Mouse (Mus musculus): ENCODE measurements around the gene Arhgap4.

Arhgap4 gene

DNA sequence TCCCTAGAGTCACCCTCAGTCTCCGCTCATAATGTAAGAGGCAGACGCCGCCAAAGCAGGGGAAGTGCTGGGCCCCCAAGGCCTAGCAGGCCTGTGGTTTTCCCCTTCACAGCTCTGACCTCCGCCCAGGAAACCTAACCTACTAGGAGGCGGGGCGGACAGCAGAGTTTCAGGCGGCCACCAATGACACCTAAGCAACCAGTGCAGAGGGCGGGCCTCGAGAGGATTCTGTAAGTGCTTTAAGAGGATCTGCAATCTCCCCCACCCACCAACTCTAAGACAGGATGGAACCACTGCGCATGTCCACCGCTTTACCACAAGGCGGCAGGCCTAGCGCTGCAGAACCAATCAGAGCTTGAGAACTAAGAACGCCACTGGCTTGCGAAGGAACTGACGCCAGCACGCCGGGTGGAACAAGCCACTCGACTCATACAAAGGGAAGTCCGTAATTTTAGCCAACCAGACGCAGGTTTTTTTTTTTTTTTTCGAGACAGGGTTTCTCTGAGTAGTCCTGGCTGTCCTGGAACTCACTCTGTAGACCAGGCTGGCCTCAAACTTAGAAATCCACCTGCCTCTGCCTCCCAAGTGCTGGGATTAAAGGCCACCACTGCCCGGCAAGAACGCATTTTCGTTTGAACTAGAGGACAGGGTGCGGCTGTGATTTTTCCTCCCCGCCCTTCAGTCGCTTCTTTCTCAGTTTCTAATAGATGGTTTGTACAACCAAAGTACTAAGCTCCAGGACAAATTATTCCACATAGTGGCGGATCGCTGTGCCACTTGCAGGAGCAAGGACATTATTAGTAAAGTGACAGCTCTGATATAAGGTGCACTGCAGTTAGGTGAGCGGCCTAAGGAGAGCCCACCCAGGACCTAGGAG lies 6.6 kb downstream of the Arhgap4 start:
- peak; percentile 93 for DNase-seq (ENCODE audit: low spot score)

DNA sequence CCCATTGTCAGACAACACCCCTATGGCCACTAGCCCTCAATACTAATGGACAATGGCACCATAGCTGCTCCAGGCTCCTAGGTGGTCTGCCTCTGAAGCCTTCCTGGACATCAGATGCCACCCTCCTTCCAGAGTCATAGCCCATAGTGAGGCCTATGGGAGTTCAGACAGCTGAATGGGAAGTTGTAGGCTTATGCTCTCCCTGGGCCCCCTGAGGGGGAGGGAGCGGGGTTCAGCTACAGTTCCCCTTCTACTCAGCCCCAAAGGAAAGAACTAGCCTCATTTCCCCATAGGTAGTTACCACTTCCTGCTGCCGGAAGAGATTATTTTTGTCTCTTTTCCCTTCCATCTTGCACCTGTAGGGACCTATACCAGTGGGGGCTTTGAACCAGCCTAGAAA lies 10.1 kb downstream of the Arhgap4 start:
- DNase-seq (ENCODE audit: low spot score): no peak

DNA sequence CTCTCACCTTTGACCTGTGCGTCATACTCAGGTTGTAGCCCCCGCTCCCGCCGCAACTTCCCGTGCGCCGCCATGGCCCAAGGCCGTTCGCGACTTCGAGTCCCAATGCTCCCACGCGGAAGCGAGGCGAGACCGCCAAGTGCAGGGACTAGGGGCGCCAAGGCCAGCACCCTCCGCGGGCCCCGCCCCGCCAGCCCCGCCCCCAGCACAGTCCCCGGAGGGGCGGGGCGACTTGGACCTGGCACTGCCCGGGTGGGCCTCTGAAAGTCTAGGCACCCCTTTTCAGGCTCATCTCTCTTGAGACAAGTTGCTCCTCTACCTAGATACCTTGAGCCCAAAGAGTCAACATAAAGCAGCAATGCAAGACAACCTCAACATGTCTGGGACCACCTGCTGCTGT lies 10.5 kb downstream of the Arhgap4 start:
- DNase-seq (ENCODE audit: low spot score): no peak

DNA sequence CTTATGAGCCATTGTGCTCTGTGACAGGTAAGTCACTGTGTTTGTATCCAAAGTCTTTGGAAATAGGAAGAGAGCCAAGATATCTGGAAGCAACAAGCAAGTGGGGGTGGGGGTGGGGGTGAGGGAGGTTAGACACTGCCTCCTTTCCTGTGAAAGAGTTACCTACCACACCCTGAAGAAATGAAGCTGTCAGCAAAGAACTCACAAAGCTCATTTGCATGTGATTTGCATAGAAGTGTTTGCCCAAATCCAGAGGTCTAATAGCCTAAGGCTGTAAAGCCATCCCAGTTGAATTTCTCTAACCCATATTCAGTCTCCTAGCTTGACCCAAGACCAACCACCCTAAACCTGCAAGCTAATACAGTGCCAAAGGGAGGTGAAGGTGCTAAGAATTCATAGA lies 11.2 kb downstream of the Arhgap4 start:
- no peak for DNase-seq (ENCODE audit: low spot score)

DNA sequence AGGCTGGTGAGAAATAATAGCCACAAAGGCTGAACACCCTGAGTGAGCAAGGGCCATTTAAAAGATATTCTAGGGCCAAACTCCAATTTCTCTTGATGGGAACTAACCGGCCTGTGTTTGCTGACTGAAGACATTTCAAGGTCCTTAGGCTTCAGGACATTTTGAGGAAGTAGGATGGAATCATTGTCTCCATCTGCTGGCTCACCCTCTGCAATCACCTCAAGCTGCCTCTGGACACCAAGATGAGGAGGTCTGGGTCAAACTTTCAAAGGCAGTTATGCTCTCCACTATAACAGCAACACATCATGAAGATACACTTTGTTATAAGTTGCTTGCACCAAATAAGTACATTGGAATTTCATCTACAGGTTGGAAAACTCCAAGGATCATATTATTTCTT lies 11.6 kb downstream of the Arhgap4 start:
- DNase-seq (ENCODE audit: low spot score): no peak

DNA sequence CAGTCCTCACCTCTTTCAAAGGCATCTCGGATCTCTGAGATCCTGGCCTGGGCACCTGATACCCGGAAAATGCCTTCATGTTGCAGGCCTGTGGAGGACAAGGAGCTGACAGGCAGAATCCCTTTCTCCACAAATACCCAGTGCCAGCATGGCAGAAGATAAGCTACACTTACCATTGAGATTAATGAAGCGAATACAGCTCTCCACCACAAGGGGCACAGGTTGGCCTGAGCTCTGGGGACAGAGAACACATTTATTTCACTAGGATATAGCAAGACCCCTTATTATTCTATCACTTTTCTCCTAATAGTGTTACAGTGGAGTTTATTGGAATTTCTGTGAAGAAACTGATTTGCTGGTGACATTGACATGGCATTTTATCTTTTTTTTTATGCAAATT lies 23.7 kb downstream of the Arhgap4 start:
- no peak for DNase-seq (ENCODE audit: low spot score)

DNA sequence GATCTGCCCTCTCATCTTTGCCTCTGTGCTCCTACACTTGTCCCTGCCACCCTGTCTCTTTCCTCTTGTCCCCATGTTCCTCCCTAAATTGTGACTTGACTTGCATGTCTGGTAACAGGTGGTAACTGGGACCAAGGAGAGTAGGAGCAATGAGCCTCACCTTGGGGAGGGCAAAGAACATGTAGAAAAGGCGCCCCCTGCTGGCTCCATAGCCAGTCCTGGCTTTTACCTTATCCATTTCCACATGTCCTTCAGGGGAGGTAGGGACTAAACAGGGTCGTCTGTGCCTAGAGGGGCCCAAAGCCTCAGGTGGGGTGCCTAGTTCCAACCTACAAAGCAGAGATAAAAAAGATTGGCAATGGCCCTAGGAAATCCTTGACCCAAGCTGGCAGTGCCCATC lies 26.0 kb downstream of the Arhgap4 start, which contains the start of gene L1cam:
Gene L1cam, minus strand, starts transcription at position 387 of the 400 bp plus-strand sequence.
- DNase-seq (ENCODE audit: low spot score): no peak

DNA sequence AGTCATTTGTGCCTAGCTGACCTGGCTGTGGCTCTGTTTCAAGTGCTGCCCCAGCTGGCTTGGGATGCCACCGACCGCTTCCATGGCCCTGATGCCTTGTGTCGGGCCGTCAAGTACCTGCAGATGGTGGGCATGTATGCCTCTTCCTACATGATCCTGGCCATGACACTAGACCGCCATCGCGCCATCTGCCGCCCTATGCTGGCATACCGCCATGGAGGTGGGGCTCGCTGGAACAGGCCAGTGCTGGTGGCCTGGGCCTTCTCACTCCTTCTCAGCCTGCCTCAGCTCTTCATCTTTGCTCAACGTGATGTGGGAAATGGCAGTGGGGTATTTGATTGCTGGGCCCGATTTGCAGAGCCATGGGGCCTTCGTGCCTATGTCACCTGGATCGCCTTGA lies 28.8 kb downstream of the Arhgap4 start:
- no peak for DNase-seq (ENCODE audit: low spot score)

DNA sequence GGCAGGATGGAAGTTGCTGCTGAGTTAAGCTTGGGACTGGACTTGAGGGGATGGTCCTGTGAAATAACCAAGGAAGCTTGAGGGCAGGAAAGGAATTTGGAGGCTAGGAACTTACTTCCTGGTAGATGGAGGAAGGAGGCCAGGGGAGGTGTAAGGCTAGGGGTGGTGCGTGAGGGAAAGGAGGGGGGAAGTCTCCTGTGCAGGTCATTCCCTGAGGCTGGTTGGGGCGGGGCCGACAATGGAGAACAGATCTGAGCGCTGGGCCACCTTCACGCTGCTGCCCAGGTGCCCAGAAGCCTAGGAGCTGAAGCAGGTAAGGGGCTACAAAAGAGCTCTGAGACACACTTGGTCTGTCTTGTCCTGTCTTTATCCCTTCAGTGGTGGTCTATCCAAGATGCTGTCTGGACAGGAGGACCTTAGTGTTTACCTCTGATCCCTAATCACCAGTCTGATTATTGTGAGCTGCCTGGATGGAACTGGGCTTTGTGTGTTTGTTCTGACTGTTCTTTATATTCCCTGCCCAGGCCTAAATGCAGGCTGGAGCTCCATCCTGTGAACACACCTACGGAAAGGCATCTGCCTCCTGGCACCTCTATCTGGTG lies 30.0 kb downstream of the Arhgap4 start, which contains the start of gene Avpr2:
Gene Avpr2, plus strand, starts transcription at position 552 of the 602 bp plus-strand sequence.
- DNase-seq (ENCODE audit: low spot score): no peak

DNA sequence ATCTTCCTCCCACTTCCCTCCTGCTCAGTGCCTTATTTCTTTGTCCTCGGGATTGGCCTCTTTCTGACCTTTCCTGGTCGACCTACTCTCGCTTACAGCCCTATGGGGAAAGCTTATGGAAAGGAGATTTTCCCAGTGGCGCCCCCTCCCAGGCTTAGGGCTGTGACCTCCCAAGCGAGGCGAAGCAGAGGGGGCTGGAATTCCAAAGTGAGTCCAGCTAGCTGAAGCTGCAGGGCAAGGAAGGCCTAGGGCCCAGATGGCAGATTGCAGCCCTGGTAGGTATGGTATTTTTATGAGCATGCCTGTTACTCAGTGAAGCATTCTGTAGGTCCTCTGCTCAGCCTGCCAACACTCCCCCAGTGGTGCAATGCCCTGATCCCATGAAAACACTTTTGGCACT lies 40.2 kb downstream of the Arhgap4 start:
- no peak for DNase-seq (ENCODE audit: low spot score)

DNA sequence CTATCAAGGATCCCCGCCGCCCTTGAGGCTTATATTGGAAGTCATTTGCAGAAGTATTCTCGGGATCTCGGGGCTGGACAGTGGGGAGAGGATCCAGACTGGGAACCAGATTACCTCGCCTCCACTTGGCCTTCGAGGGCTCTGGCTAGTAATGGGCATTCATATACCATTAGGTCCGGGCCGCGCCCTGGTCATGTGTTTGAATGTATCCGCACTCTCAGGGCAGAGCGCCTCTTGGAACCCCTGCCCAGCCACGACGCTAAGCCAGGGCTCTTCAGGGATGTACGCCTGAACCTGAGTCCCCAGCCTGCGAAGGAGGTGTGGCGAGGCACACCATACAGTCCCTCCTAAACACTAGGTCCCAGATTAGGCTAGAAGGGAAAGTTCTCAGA lies 40.6 kb downstream of the Arhgap4 start:
- DNase-seq (ENCODE audit: low spot score): no peak

DNA sequence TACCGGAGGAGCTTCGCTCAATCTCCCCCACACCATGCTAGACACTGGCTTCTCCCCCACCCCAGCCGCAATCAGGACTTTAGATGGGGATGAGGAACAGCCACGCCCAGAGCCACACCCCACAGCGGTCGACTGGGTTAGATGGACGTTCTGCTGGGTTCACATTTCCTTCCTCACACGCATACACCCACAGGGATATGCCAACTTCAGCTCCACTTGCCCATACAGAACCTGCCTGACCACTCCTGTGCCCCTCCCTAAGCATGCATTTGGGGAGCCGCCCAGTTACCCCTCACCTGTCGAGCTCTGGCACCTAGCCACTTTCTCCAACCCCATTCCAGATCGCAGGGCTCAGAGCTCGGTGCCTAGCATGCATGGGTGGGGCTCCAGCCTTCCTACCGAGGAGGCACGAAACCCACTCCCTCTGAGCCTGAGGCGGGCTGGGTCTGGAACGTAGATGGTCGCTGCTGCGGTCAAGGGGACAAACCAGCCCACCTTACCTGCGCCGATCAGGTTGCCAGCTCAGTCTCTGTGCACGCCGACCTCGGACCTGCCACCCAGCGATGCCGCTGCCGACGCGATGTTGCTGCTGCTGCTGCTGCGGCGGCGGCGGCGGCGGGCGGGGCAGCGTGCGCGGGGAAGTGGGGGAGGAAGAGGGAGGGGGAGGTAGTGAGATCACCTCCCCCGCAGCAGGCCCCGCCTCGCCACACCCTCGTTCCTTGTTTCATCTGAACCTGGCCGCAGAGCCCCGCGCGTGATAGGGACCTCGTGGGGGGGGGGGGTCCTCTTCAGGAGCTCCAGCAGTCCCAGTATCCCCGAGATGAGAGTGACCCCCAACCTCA lies 41.3 kb downstream of the Arhgap4 start:
- DNase-seq (ENCODE audit: low spot score): peak; percentile 4

DNA sequence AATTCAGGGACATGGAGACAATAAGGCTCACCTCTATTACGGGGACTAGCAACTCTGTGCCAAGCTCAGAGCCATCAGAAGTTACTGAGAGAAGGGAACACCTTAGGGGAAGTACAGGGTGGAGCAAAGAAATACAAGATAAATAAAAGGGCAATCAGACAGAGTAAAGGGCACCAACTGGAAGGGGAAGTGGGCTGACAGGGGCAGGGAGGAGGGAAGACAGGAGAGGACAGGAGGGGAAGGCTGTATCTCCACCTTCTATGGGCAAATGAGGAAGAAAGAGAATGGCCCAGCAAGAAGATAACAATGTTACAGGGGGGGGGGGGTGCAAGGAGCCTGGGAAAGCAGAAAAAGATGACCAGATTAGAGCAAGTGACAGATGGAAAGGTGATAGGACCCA lies 44.7 kb downstream of the Arhgap4 start:
- DNase-seq (ENCODE audit: low spot score): no peak

DNA sequence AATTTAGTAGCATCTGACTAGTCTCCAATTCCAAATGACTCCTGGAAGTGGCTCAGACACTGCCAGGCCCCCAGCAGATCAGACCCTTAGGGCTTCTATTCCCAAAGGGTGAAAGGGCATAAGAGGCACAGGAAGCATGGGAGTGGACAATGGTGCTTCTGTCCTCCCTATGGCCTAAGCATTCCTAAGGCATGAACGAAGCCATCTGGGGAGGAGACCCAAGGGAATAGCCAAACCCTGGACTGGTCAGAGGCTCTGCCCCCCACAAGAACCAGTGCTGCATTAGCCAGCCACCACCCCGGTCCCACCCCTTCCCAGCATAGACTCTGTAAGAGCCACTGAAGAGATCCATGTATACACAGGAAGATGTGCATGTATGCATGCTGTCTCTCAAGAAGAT lies 45.8 kb downstream of the Arhgap4 start:
- DNase-seq (ENCODE audit: low spot score): no peak

DNA sequence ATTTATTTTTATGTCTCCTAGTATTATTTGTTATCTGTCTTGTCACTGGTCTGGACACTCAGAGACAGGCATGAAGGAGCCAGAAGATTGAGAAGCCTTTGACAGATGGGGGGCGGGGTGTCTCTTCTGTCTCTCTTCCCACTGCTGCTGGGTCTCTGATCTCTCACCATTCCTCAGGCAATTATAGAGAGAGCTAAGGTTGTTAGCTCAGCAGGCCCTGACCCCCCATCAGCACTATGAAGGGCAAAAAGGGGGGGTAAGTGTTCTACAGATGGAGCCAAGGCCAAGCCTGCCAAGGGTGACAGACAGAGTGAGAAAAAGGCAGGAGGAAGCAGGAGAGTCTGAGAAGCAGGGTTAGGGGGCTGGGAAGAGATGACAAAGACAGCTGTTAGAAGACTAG lies 49.7 kb downstream of the Arhgap4 start:
- no peak for DNase-seq (ENCODE audit: low spot score)

DNA sequence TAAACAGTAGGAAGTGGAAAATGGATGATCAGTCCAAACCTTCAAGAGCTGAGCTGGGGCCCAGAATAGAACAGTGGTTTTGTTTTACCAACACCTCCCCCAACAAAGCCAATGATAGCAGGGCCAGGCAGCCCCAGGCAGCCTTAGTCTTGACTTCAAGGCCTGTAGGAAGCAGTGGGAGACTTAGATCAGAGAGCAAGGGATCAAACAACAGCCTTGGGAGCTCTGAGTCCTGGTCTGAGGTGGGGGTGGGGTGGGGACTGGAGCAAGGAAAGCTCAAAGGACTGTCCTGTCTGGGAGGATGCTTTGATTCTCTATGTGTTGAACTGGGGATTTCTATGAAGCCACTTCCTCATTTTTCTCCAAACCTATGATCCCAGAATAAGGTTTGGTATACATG lies 50.2 kb downstream of the Arhgap4 start:
- DNase-seq (ENCODE audit: low spot score): no peak

DNA sequence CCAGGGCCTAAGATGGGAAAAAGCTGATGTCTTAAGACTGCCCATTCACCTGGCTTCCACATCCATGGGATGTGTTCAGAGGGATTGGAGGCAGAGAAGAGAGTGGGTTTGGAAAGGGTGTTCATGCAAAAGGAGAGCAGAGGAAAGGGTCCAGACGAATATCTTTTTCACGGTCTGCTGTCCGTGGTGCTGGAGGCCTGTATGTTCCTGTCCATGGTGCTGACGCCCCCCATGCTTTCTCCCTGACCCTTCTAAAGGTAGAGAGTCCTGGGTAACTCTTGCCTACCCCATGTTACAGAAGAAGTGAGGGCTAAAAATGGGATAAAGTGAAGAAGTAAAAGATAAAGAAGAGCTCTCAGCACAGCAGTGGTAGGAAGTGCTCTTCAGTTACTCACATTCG lies 52.3 kb downstream of the Arhgap4 start:
- DNase-seq (ENCODE audit: low spot score): peak; percentile 3

DNA sequence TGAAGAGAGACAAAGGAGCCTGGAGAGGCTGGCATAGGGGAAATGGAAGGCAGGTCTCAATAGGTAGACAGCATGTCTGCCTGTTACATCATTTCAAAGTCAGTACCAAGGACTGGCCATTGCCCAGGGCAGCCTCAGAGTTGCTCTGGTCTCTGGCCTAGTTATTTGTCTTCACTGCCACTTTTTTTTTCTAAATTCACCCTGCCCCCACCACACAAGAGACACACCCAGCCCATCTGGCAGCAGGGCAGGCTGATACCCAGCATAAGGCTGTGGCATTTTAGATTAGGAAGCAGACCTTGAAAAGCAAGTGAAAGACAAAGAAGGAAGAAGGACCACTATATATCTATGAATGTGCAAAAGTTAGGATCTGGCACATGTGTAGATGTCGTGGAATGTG lies 53.8 kb downstream of the Arhgap4 start:
- DNase-seq (ENCODE audit: low spot score): no peak

DNA sequence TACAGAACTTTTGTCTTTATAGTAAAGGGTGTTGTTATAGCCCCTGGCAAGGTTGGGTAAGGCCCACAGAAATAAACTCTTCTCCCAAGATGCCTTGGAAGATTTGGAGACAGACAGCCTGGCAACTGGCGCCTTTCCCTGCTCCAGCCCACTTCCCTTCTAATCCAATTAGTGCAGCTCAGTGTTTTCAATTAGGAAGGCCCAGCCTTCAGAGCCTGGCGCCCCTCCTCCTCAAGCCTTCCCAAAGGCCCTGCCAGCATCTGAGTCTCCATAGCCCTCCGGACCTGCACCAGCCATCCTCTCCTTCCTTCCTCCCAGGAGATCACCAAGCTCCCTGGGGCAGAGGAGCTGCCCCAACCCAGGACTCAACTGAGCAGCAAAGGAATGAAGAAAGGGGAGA lies 54.4 kb downstream of the Arhgap4 start:
- no peak for DNase-seq (ENCODE audit: low spot score)

DNA sequence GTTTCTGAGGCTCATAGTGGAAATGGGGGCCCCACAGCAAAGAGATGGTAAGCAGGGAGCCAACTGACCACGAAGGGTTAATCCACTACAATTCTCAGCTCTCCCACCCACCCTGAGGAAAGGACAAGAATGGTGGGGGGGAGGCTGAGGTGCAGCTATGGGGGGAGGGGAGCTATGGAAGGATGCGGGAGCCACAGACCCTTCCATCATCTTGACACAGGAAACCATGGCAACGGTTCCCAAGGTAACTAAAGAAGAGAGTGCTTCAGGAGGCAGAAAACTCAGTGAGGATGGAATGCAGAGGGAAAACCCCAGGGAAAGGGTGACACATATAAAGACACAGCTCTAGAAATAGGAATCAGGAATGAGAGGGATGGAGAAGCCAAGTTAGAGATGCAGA lies 57.0 kb downstream of the Arhgap4 start:
- no peak for DNase-seq (ENCODE audit: low spot score)

DNA sequence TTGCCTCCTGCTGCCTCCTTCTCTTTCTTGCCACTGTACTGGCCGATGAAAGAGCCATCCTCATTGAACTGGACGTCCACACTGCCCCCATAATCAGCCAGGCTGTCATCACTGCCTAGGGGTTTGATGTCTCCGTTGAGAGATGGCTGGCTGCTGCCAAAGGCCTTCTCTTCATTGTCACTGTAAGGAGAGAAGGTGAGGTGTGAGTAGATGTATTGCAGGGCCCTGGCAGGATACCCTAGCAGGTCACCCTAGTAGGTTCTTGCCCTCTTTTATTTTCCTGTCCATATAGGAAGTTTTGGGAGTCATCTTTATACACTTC lies 66.6 kb downstream of the Arhgap4 start:
- DNase-seq (ENCODE audit: low spot score): no peak

DNA sequence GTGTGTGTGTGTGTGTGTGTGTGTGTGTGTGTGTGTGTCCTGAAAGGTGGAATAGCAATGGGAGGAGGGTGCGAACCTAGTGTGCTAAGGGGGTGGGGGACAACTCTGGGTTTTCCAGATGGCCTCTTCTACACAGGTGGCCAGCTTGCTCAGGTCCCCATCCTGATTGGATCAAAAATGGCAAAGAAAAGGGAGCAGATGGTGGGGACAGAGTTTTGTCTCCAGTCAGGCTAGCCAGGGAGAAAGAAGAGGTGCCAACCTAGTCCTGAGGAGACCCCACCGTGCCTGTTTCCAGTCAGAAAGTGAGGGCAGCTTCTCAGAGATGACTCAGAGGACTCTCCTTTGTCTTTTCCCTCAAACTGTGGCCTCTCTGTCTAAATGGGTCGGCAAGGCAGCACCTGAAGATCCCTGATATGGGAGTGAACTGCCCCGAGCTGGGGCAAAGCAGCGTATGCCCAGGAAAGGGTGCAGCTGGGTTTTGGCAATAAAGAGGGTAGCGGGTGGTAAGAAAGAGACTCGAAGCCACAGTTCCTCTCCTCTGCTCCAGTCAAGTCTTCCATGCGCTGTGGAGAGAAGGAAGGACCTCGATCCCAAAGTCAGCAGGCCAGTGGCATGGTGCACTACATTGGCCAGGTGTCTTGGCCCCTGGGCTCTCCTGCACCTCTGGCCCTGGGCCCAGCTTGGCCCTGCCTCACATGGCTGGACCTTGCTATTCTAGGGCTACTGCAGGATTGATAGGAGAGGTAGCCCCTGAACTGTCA lies 67.2 kb downstream of the Arhgap4 start:
- DNase-seq (ENCODE audit: low spot score): no peak
